Mouse (Mus musculus) stomach, embryonic 15.5 days (tissue): Measurements from ENCODE around the gene 4933414I15Rik. TPM values are rescaled to one million over a fixed set of nuclear protein-coding genes. Genes with fewer than 3 reads are reported as not detected.

Experiments used
- ATAC-seq: fragments of 200-750 bp; cut with Nextera tagmentation; 2 replicates; pipeline ENCODE4 v1.8.0; 2017; ENCODE audit warnings: low read depth, moderate number of reproducible peaks, moderate TSS enrichment; ENCODE audit not compliant: insufficient read depth, low FRiP score
- H3K27ac ChIP-seq: fragments of 300-500 bp; sonication (generic); 2 replicates; pipeline ENCODE4 v1.5.1; 2015; ENCODE audit warnings: mild to moderate bottlenecking, inconsistent platforms
- H3K27me3 ChIP-seq: fragments of 300-500 bp; sonication (generic); replicated peaks from 2 replicates; pipeline ENCODE4 v1.6.1; 2015; ENCODE audit warnings: inconsistent platforms
- H3K36me3 ChIP-seq: fragments of 300-500 bp; sonication (generic); 2 replicates; pipeline ENCODE4 v1.6.1; 2015; ENCODE audit warnings: inconsistent platforms
- H3K4me1 ChIP-seq: fragments of 300-500 bp; sonication (generic); 2 replicates; pipeline ENCODE4 v1.6.1; 2015; ENCODE audit warnings: inconsistent platforms
- H3K4me2 ChIP-seq: fragments of 300-500 bp; sonication (generic); 2 replicates; pipeline ENCODE4 v1.6.1; 2015; ENCODE audit warnings: mild to moderate bottlenecking, inconsistent platforms
- H3K4me3 ChIP-seq: fragments of 300-500 bp; sonication (generic); replicated peaks from 2 replicates; pipeline ENCODE4 v1.5.1; 2015; ENCODE audit warnings: inconsistent platforms
- H3K9ac ChIP-seq: fragments of 300-500 bp; sonication (generic); 2 replicates; pipeline ENCODE4 v1.6.1; 2015; ENCODE audit warnings: inconsistent platforms
- H3K9me3 ChIP-seq: fragments of 300-500 bp; sonication (generic); 2 replicates; pipeline ENCODE4 v1.6.1; 2016; ENCODE audit warnings: inconsistent platforms
- WGBS: fragments of 180-500 bp; shearing (Covaris S2); methylation state at CpG from one replicate; pipeline ENCODE4 v1.1.7; 2015; 5-methylcytosine and 5-hydroxymethylcytosine counted together
- polyA plus RNA-seq: library from polyadenylated mRNA; unstranded; fragments of >200 nt; fragmentation: Nextera tagmentation; extraction: Ambion mirVana; gene quantifications from 2 replicates; pipeline ENCODE4 v1.2.1, GENCODE M21; 2015

Gene 4933414I15Rik
- polyA plus RNA-seq, 1 experiment from 2014 or later = not detected

- Histone ChIP-seq H3K27me3 (no peaks in the 10 kb centered on the region), H3K9ac (peak overlapping the region; percentile 57), H3K4me1 (peaks cover 9% of the 10 kb centered on the region; the same call in 1 of the 2 replicates), H3K27ac (0 out of 2 replicates have a peak overlapping the region, but pooled peaks have one; percentile 9), H3K36me3 (no peaks in the 10 kb centered on the region), H3K4me2 (peak overlapping the region; percentile 96), H3K9me3 (no peaks in the 10 kb centered on the region), H3K4me3 (peak overlapping the region; percentile 75)
- WGBS = 1% methylated on average over 16 of the region's 16 CpGs
- peak; percentile 62 for ATAC-seq
These were observed 12.5 kb downstream of the 4933414I15Rik start for GRCm38 (mm10) chr11:50931021-50931420.

GRCm38 (mm10) chr11:50930469-50931014, 13.0 kb downstream of the 4933414I15Rik start:
- no peak; the same call in 1 of the 2 replicates for ATAC-seq
- WGBS = 10% methylated on average over 14 of the region's 14 CpGs
- H3K4me3 ChIP-seq = peak overlapping the region; percentile 75
- peaks cover 9% of the 10 kb centered on the region; the same call in 1 of the 2 replicates for H3K4me1 ChIP-seq
- peak overlapping the region; percentile 57 for H3K9ac ChIP-seq
- H3K27ac ChIP-seq = no peak overlapping the region
- H3K4me2 ChIP-seq = peak overlapping the region; percentile 96
- H3K27me3 ChIP-seq = no peaks in the 10 kb centered on the region
- H3K36me3 ChIP-seq = no peaks in the 10 kb centered on the region
- H3K9me3 ChIP-seq = no peaks in the 10 kb centered on the region

GRCm38 (mm10) chr11:50915671-50916320, 27.8 kb downstream of the 4933414I15Rik start, which contains the start of gene Zfp2:
TSS of gene Zfp2 (minus strand) at chr11:50916165.
- under 1% methylated on average over 47 of the region's 47 CpGs for WGBS
- H3K4me1 ChIP-seq = no peaks in the 10 kb centered on the region
- ATAC-seq = peak; percentile 96

GRCm38 (mm10) chr11:50914461-50914860, 29.1 kb downstream of the 4933414I15Rik start:
- H3K4me2 ChIP-seq = no peak overlapping the region
- no peaks in the 10 kb centered on the region for H3K27me3 ChIP-seq
- peaks cover 21% of the 10 kb centered on the region for H3K36me3 ChIP-seq
- WGBS = 85% methylated on average over 3 of the region's 3 CpGs
- no peak overlapping the region for H3K4me3 ChIP-seq
- H3K9me3 ChIP-seq = no peaks in the 10 kb centered on the region
- no peak for ATAC-seq
- H3K4me1 ChIP-seq = no peaks in the 10 kb centered on the region
- H3K27ac ChIP-seq = no peak overlapping the region
- H3K9ac ChIP-seq = no peak overlapping the region

More at GRCm38 (mm10) chr11:50915671-50916320, 27.8 kb downstream of the 4933414I15Rik start, which contains the start of gene Zfp2:
- Histone ChIP-seq H3K27ac (peak within 1 kb of the TSS; percentile 69), H3K9ac (peak within 1 kb of the TSS; percentile 61), H3K36me3 (peaks cover 13% of the 10 kb centered on the region), H3K9me3 (no peaks in the 10 kb centered on the region), H3K27me3 (no peaks in the 10 kb centered on the region), H3K4me2 (peak within 1 kb of the TSS; percentile 62), H3K4me3 (peak within 1 kb of the TSS; percentile 90)

DNA sequence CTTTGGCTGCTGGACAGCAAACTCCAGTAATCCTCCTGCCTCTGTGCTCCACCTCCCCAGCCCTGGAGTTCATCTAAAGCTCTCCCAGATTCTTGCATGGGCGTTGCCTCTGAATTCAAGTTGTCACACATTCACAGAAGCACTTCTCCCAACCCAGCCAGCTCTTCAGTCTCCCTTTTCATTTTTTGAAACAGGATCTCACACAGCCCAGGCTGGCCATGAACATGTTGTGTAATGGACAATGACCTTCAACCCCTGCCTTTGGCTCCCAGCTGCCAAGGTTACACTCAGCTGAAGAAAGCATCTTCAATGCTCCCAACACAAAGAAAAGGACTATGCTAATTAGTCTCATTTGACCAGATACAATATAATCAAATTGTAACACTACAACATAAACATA, 30.3 kb downstream of the 4933414I15Rik start:
- H3K9me3 ChIP-seq = no peaks in the 10 kb centered on the region
- no peak for ATAC-seq
- no peak overlapping the region for H3K27ac ChIP-seq

GRCm38 (mm10) chr11:50908136-50908535, 35.4 kb downstream of the 4933414I15Rik start:
- H3K4me3 ChIP-seq = no peak overlapping the region
- H3K27me3 ChIP-seq = no peaks in the 10 kb centered on the region
- no peak overlapping the region for H3K9ac ChIP-seq
- no peaks in the 10 kb centered on the region; the same call in 1 of the 2 replicates for H3K9me3 ChIP-seq
- 91% methylated on average over 5 of the region's 5 CpGs for WGBS
- ATAC-seq = no peak
- H3K4me1 ChIP-seq = no peaks in the 10 kb centered on the region
- H3K27ac ChIP-seq = no peak overlapping the region
- H3K4me2 ChIP-seq = no peak overlapping the region
- peaks cover 72% of the 10 kb centered on the region for H3K36me3 ChIP-seq

More for the DNA sequence above, 30.3 kb downstream of the 4933414I15Rik start:
- Histone ChIP-seq H3K27me3 (no peaks in the 10 kb centered on the region), H3K4me1 (no peaks in the 10 kb centered on the region), H3K36me3 (peaks cover 30% of the 10 kb centered on the region), H3K4me2 (no peak overlapping the region), H3K4me3 (no peak overlapping the region), H3K9ac (no peak overlapping the region)
- 83% methylated on average over 1 of the region's 1 CpGs for WGBS

- 66% methylated on average over 1 of the region's 1 CpGs for WGBS
- Histone ChIP-seq H3K9me3 (peaks cover 10% of the 10 kb centered on the region; the same call in 1 of the 2 replicates), H3K27ac (no peak overlapping the region), H3K27me3 (no peaks in the 10 kb centered on the region), H3K4me1 (no peaks in the 10 kb centered on the region), H3K4me2 (no peak overlapping the region), H3K4me3 (no peak overlapping the region), H3K36me3 (peaks cover 28% of the 10 kb centered on the region), H3K9ac (no peak overlapping the region)
- no peak for ATAC-seq
These were observed 46.2 kb downstream of the 4933414I15Rik start for GRCm38 (mm10) chr11:50897359-50897758.

DNA sequence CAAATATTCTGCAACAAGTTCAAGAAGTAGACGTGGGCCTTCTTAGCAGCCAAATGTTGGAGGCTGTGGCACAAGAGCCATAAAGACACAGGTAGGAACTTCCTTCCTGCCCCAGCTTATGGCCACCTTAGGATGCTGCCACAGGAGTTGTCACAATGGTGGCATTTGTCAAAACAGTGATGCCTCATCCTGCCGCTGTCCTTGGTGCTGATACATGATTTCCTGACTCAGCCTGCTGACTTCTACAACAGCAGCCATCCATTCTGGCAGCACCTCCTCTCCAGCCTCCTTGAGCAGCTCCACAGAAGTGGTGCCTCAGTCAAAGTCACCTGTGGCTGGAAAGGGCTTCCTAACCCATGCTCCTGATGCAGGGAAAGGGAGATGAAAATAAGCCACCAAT, 51.1 kb downstream of the 4933414I15Rik start:
- Histone ChIP-seq H3K4me2 (no peak overlapping the region), H3K9ac (no peak overlapping the region), H3K9me3 (no peaks in the 10 kb centered on the region), H3K27ac (no peak overlapping the region), H3K4me3 (no peak overlapping the region), H3K36me3 (no peaks in the 10 kb centered on the region), H3K27me3 (no peaks in the 10 kb centered on the region), H3K4me1 (no peaks in the 10 kb centered on the region)
- no peak for ATAC-seq
- WGBS = 49% methylated on average over 2 of the region's 2 CpGs

Other genes with a start within 250 kb of the 4933414I15Rik start
- 19.8 and 22.0 TPM in 2 replicates for gene Zfp354c, start 116.0 kb downstream of the 4933414I15Rik start, polyA plus RNA-seq
- gene Zfp879, start 102.2 kb downstream of the 4933414I15Rik start, polyA plus RNA-seq = 0.52 and 0.58 TPM in 2 replicates
- gene Grm6, start 93.1 kb downstream of the 4933414I15Rik start, polyA plus RNA-seq = 0.09 and 0.18 TPM in 2 replicates
- gene Zfp454, start 56.1 kb downstream of the 4933414I15Rik start, polyA plus RNA-seq = 5.6 and 5.7 TPM in 2 replicates
- 9.5 and 11.0 TPM in 2 replicates for gene Zfp2, start 27.6 kb downstream of the 4933414I15Rik start, polyA plus RNA-seq
- gene Zfp354b, start 12.1 kb downstream of the 4933414I15Rik start, polyA plus RNA-seq = 1.0 and 1.3 TPM in 2 replicates
- not detected in 2 replicates for gene Prop1, start 10.0 kb upstream of the 4933414I15Rik start, polyA plus RNA-seq
- gene Olfr1378, start 22.8 kb upstream of the 4933414I15Rik start, polyA plus RNA-seq = not detected in 2 replicates
- not detected in 2 replicates for gene Olfr1377, start 38.2 kb upstream of the 4933414I15Rik start, polyA plus RNA-seq
- not detected in 2 replicates for gene Olfr51, start 59.8 kb upstream of the 4933414I15Rik start, polyA plus RNA-seq
- not detected in 2 replicates for gene Olfr54, start 70.5 kb upstream of the 4933414I15Rik start, polyA plus RNA-seq
- gene Olfr1375, start 104.3 kb upstream of the 4933414I15Rik start, polyA plus RNA-seq = not detected in 2 replicates
- 6.3 and 9.4 TPM in 2 replicates for gene Zfp354a, start 115.5 kb upstream of the 4933414I15Rik start, polyA plus RNA-seq